Mouse (Mus musculus): ENCODE measurements around the gene Msi2. TPM values are rescaled to one million over a fixed set of nuclear protein-coding genes. Genes with fewer than 3 reads are reported as not detected.
A peak's percentile ranks its signal among the peaks of the same experiment; 100 is the strongest.

The Msi2 gene
- polyA plus RNA-seq, 1 experiment from 2014 or later = 20.4 TPM

- Histone ChIP-seq H3K36me3 (replicated peaks) (no peaks in the 10 kb centered on the region), H3K27me3 (ENCODE audit: poor library complexity, severe bottlenecking) (0 out of 2 replicates have a peak, but pooled peaks cover 7% of the 10 kb centered on the region), H3K27ac (no peak overlapping the region), H3K9me3 (no peaks in the 10 kb centered on the region), H3K4me1 (peaks cover 28% of the 10 kb centered on the region), H3K4me3 (no peak overlapping the region)
- 93% methylated on average over 17 of the region's 17 CpGs for WGBS
- DNase-seq (ENCODE audit: extremely low spot score, low spot score) = no peak
Measured at GRCm38 (mm10) chr11:88328813-88329595, 389.3 kb downstream of the Msi2 start.

DNA sequence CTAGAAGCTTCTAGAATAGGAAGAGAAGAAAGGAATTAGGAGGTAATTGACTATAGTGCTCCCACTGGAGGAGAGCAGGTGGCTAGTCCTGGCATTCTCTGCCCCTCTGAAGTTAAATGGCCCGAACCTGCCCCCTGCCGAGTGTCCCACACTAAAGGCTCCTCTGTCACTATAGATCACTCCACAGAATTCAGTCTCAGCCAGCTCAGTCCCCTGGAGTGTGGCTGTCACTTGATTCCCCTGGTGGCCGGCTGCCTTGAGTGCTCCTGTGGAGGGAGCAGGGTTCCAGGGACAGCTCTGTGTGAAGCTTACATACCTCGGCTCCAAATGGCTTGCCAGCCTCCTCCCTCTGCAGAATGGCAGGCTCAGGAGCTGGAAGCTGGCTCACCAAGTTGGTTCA, 391.3 kb downstream of the Msi2 start:
- Histone ChIP-seq H3K9me3 (0 out of 2 replicates have a peak, but pooled peaks cover under 1% of the 10 kb centered on the region), H3K36me3 (replicated peaks) (no peaks in the 10 kb centered on the region; the same call in 1 of the 2 replicates), H3K27me3 (ENCODE audit: poor library complexity, severe bottlenecking) (0 out of 2 replicates have a peak, but pooled peaks cover 7% of the 10 kb centered on the region), H3K4me1 (peaks cover 28% of the 10 kb centered on the region), H3K27ac (peak overlapping the region; percentile 70), H3K4me3 (no peak overlapping the region)
- 14% methylated on average over 4 of the region's 4 CpGs for WGBS
- DNase-seq (ENCODE audit: extremely low spot score, low spot score) = no peak

DNA sequence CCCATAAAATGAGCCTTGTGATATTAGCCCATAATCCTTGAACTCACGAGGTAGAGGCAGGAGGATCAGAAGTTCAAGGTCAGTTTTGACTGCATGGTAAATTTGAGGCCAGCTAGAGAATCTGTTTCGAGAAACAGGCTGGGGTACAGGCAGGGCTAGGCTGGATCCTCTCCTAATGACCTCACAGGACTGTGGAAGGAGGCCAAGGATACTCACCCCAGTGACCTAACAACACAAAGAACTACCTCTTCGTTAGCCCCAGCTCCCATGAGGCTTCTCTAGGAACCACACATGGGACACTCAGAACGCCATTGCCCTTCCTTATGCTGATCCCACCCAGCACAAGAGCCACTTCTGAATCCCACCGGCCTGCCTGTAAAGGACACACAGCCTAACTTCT, 399.5 kb downstream of the Msi2 start:
- peaks cover 26% of the 10 kb centered on the region for H3K4me1 ChIP-seq
- H3K27ac ChIP-seq = no peak overlapping the region
- H3K36me3 ChIP-seq (replicated peaks) = no peaks in the 10 kb centered on the region; the same call in 1 of the 2 replicates
- H3K4me3 ChIP-seq = no peak overlapping the region
- H3K9me3 ChIP-seq = 0 out of 2 replicates have a peak, but pooled peaks cover 2% of the 10 kb centered on the region
- H3K27me3 ChIP-seq (ENCODE audit: poor library complexity, severe bottlenecking) = peaks cover 8% of the 10 kb centered on the region; the same call in 1 of the 2 replicates
- 78% methylated on average over 5 of the region's 5 CpGs for WGBS
- DNase-seq (ENCODE audit: extremely low spot score, low spot score) = no peak

GRCm38 (mm10) chr11:88315393-88315792, 402.9 kb downstream of the Msi2 start:
- Histone ChIP-seq H3K27ac (no peak overlapping the region), H3K9me3 (no peaks in the 10 kb centered on the region), H3K27me3 (ENCODE audit: poor library complexity, severe bottlenecking) (peaks cover 24% of the 10 kb centered on the region), H3K36me3 (replicated peaks) (no peaks in the 10 kb centered on the region), H3K4me3 (no peak overlapping the region), H3K4me1 (peaks cover 56% of the 10 kb centered on the region)
- 92% methylated on average over 5 of the region's 5 CpGs for WGBS
- DNase-seq (ENCODE audit: extremely low spot score, low spot score) = no peak

- no peaks in the 10 kb centered on the region for H3K9me3 ChIP-seq
- peaks cover 29% of the 10 kb centered on the region for H3K27me3 ChIP-seq (ENCODE audit: poor library complexity, severe bottlenecking)
- H3K4me1 ChIP-seq = peaks cover 61% of the 10 kb centered on the region
- H3K4me3 ChIP-seq = no peak overlapping the region
- no peak for DNase-seq (ENCODE audit: extremely low spot score, low spot score)
- whole genome bisulfite sequencing = 93% methylated on average over 6 of the region's 6 CpGs
- peak overlapping the region; percentile 54; the same call in 1 of the 2 replicates for H3K27ac ChIP-seq
- H3K36me3 ChIP-seq (replicated peaks) = no peaks in the 10 kb centered on the region
Measured at GRCm38 (mm10) chr11:88314471-88314870, 403.8 kb downstream of the Msi2 start.

DNA sequence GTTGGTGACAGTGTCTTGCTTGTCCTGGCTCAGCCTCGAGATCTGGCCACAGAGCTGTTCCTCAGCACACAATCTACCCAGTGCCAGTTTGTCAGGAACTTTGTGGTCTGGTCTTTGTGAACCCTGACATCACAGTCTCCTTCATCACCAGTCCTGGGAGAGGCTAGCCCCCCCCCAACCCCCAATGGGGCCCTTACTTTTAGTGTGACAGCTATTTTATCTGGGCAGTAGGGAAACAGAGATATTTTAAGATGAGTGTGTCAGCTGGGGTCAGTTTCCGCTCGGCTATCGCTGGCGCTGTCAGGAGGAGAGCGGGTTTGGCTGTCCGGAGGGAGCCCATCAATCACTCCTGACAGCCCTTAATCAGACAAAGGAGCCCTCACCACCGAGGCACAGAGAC, 404.8 kb downstream of the Msi2 start:
- Histone ChIP-seq H3K27ac (no peak overlapping the region), H3K4me1 (peaks cover 68% of the 10 kb centered on the region), H3K36me3 (replicated peaks) (no peaks in the 10 kb centered on the region), H3K9me3 (no peaks in the 10 kb centered on the region), H3K27me3 (ENCODE audit: poor library complexity, severe bottlenecking) (peaks cover 29% of the 10 kb centered on the region), H3K4me3 (no peak overlapping the region)
- WGBS = 68% methylated on average over 8 of the region's 8 CpGs
- DNase-seq (ENCODE audit: extremely low spot score, low spot score) = no peak

- Histone ChIP-seq H3K27ac (peak overlapping the region; percentile 73; the same call in 1 of the 2 replicates), H3K36me3 (replicated peaks) (no peaks in the 10 kb centered on the region), H3K27me3 (ENCODE audit: poor library complexity, severe bottlenecking) (peaks cover 29% of the 10 kb centered on the region), H3K4me1 (peaks cover 65% of the 10 kb centered on the region), H3K4me3 (no peak overlapping the region), H3K9me3 (no peaks in the 10 kb centered on the region)
- WGBS = 71% methylated on average over 7 of the region's 7 CpGs
- DNase-seq (ENCODE audit: extremely low spot score, low spot score) = no peak
Measured at GRCm38 (mm10) chr11:88311606-88312005, 406.7 kb downstream of the Msi2 start.

DNA sequence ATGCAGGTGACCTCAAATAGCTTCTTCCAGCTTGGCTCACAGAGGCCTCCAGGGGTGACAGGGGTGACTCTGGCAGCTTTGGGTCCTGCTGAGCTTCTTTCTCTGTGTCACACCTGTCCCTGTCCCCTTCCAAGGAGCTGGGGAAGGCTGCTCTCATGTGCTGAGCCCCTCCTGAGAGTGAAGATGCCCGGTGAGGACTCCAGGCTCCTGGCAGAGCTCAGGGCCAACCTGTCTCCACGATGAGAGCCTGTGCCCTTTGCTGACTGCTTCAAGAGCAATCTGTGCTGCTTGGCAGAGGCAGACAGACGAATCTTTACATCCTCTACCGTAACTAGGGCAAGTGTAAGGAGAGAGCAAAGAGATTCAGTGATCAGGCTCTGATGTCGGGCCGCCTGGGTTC, 407.5 kb downstream of the Msi2 start:
- 78% methylated on average over 6 of the region's 6 CpGs for WGBS
- peaks cover 64% of the 10 kb centered on the region for H3K4me1 ChIP-seq
- H3K27ac ChIP-seq = peak overlapping the region; percentile 73
- no peaks in the 10 kb centered on the region for H3K9me3 ChIP-seq
- no peaks in the 10 kb centered on the region for H3K36me3 ChIP-seq (replicated peaks)
- peaks cover 29% of the 10 kb centered on the region for H3K27me3 ChIP-seq (ENCODE audit: poor library complexity, severe bottlenecking)
- H3K4me3 ChIP-seq = no peak overlapping the region
- DNase-seq (ENCODE audit: extremely low spot score, low spot score) = no peak

- H3K27me3 ChIP-seq (ENCODE audit: poor library complexity, severe bottlenecking) = peaks cover 22% of the 10 kb centered on the region
- peak overlapping the region; percentile 73 for H3K27ac ChIP-seq
- H3K4me1 ChIP-seq = peaks cover 64% of the 10 kb centered on the region
- DNase-seq (ENCODE audit: extremely low spot score, low spot score) = no peak
- 60% methylated on average over 10 of the region's 10 CpGs for WGBS
- H3K36me3 ChIP-seq (replicated peaks) = no peaks in the 10 kb centered on the region
- H3K9me3 ChIP-seq = no peaks in the 10 kb centered on the region
- H3K4me3 ChIP-seq = no peak overlapping the region
Measured at GRCm38 (mm10) chr11:88309059-88309700, 409.1 kb downstream of the Msi2 start.

- no peak for DNase-seq (ENCODE audit: extremely low spot score, low spot score)
- H3K4me3 ChIP-seq = no peak overlapping the region
- WGBS = 84% methylated on average over 14 of the region's 14 CpGs
Measured at GRCm38 (mm10) chr11:88307616-88308543, 410.4 kb downstream of the Msi2 start.

DNA sequence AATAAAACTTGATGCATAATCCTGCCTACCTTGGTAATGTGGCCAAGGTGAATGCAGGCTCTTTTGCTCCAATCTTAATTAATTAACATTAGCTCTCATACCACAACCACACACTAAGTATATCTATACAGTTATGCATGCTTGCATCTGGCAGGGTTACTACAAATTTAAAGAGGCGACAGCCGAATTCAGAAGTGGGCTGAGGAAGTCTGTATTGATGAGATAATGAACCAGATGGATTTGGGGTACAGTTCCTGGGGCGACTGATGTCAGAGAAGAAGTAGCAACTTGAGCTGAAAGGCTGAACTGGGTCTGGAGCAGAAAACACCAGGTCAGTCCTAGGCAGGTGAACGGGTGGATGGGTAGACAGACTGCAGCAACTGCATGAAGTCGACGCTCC, 412.6 kb downstream of the Msi2 start:
- DNase-seq (ENCODE audit: extremely low spot score, low spot score) = no peak
- Histone ChIP-seq H3K4me1 (peaks cover 42% of the 10 kb centered on the region), H3K27me3 (ENCODE audit: poor library complexity, severe bottlenecking) (peaks cover 12% of the 10 kb centered on the region; the same call in 1 of the 2 replicates), H3K4me3 (no peak overlapping the region), H3K27ac (no peak overlapping the region), H3K36me3 (replicated peaks) (no peaks in the 10 kb centered on the region), H3K9me3 (no peaks in the 10 kb centered on the region)
- 90% methylated on average over 6 of the region's 6 CpGs for WGBS

More at GRCm38 (mm10) chr11:88307616-88308543, 410.4 kb downstream of the Msi2 start:
- peaks cover 51% of the 10 kb centered on the region for H3K4me1 ChIP-seq
- no peaks in the 10 kb centered on the region for H3K9me3 ChIP-seq
- H3K36me3 ChIP-seq (replicated peaks) = no peaks in the 10 kb centered on the region
- peak overlapping the region; percentile 70 for H3K27ac ChIP-seq
- peaks cover 24% of the 10 kb centered on the region for H3K27me3 ChIP-seq (ENCODE audit: poor library complexity, severe bottlenecking)

GRCm38 (mm10) chr11:88301619-88302018, 416.7 kb downstream of the Msi2 start:
- 44% methylated on average over 6 of the region's 6 CpGs for WGBS
- no peak for DNase-seq (ENCODE audit: extremely low spot score, low spot score)
- Histone ChIP-seq H3K27me3 (ENCODE audit: poor library complexity, severe bottlenecking) (0 out of 2 replicates have a peak, but pooled peaks cover 11% of the 10 kb centered on the region), H3K9me3 (no peaks in the 10 kb centered on the region), H3K4me1 (peaks cover 19% of the 10 kb centered on the region), H3K27ac (no peak overlapping the region), H3K4me3 (no peak overlapping the region), H3K36me3 (replicated peaks) (no peaks in the 10 kb centered on the region)

Measured in forebrain, embryonic 10.5 days (tissue).